8 mouse cellular contexts compared by ENCODE assay signal in the genomic region with DNA sequence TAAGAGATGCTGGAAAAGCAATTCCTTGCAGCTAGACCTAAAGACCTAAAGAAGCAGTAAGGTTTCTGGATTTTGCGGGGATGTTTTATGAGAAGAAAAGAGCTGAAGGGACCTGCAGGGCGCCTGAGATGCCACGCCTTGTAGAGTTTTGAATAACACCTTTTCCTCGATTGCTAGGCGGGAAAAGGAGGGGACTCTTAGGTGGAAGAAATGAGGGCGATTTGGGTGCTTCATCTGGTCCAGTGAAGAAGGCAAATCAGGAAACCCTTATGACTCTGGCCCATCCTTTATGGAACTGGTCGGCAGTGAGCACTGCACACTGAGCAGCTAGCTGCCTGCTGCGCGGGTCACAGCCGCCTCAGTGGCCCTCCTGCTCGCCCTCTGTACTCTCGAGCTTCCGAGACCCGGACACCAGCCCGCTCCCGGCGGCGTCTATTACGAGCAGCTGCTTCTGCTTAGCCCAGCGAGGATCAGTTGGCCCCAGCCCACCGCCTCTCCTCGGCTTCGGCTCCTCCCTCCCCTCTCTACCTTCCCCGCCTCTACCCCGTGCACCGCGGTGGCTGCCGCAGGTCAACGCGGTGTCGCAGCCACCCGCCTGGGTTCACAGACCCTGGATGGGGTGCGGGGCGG.
DNase-seq lines count a peak whose midpoint lies in the region; ATAC-seq and TF ChIP-seq lines count a peak whose summit lies in the region.

No protein-coding gene starts in this region.

- H3K4me1 ChIP-seq in ES-Bruce4 (ENCODE audit: control insufficient read depth, insufficient read depth, low read length) = peaks cover 2% of the 10 kb centered on the region
- peaks cover 45% of the 10 kb centered on the region for H3K4me1 ChIP-seq in embryonic facial prominence, embryonic 13.5 days
- peaks cover 22% of the 10 kb centered on the region for H3K4me1 ChIP-seq in hindbrain, embryonic 12.5 days
- 0 out of 2 replicates have a peak, but pooled peaks cover 6% of the 10 kb centered on the region for H3K4me1 ChIP-seq in liver, embryonic 12.5 days

- peak; percentile 56 for DNase-seq in gastrocnemius, adult 2 months
- DNase-seq in gastrocnemius, adult 8-10 months (ENCODE audit: low spot score in 2 of 2) = no peak
- no peak for DNase-seq in layer of hippocampus, adult 9-11 months

- ATAC-seq in embryonic facial prominence, embryonic 13.5 days (ENCODE audit: insufficient number of reproducible peaks, insufficient read depth, low FRiP score, low TSS enrichment, low read depth) = peak; percentile 89
- ATAC-seq in hindbrain, embryonic 12.5 days (ENCODE audit: low FRiP score) = peak; percentile 91
- peak; percentile 60 for ATAC-seq in liver, embryonic 12.5 days
- ATAC-seq in neutrophil, adult 5-6 weeks (ENCODE audit: extremely low read depth, insufficient number of reproducible peaks, low FRiP score, poor library complexity, severe bottlenecking) = peak; percentile 30; the same call in 1 of the 2 replicates

- H3K4me3 ChIP-seq in gastrocnemius, adult 2 months = peak overlapping the region; percentile 67
- H3K4me3 ChIP-seq in ES-Bruce4 (ENCODE audit: low read depth, low read length) = peak overlapping the region; percentile 47
- H3K4me3 ChIP-seq in embryonic facial prominence, embryonic 13.5 days = peak overlapping the region; percentile 52
- H3K4me3 ChIP-seq in hindbrain, embryonic 12.5 days = peak overlapping the region; percentile 45
- H3K4me3 ChIP-seq in liver, embryonic 12.5 days = peak overlapping the region; percentile 40

- no peak for TF ChIP-seq CTCF in gastrocnemius, adult 2 months (IDR thresholded peaks at IDR 0.05)
- TF ChIP-seq CTCF in ES-Bruce4 (IDR thresholded peaks at IDR 0.05; ENCODE audit: low read depth, low read length) = no peak

- H3K27me3 ChIP-seq in ES-Bruce4 (ENCODE audit: control insufficient read depth, insufficient read depth, low read length, poor library complexity, severe bottlenecking) = peaks cover 7% of the 10 kb centered on the region
- peaks cover 24% of the 10 kb centered on the region for H3K27me3 ChIP-seq in embryonic facial prominence, embryonic 13.5 days
- peaks cover 48% of the 10 kb centered on the region for H3K27me3 ChIP-seq in hindbrain, embryonic 12.5 days
- peaks cover 75% of the 10 kb centered on the region for H3K27me3 ChIP-seq in liver, embryonic 12.5 days (replicated peaks)

- H3K4me2 ChIP-seq in embryonic facial prominence, embryonic 13.5 days = peak overlapping the region; percentile 84
- peak overlapping the region; percentile 84 for H3K4me2 ChIP-seq in hindbrain, embryonic 12.5 days (replicated peaks)
- H3K4me2 ChIP-seq in liver, embryonic 12.5 days = peak overlapping the region; percentile 61

- H3K9me3 ChIP-seq in ES-Bruce4 (replicated peaks; ENCODE audit: control insufficient read depth, insufficient read depth, low read length, poor library complexity, severe bottlenecking) = no peaks in the 10 kb centered on the region
- no peaks in the 10 kb centered on the region for H3K9me3 ChIP-seq in embryonic facial prominence, embryonic 13.5 days
- H3K9me3 ChIP-seq in hindbrain, embryonic 12.5 days (replicated peaks) = no peaks in the 10 kb centered on the region
- H3K9me3 ChIP-seq in liver, embryonic 12.5 days (replicated peaks) = no peaks in the 10 kb centered on the region

- intact Hi-C loops in gastrocnemius, adult 2 months (cut with DNase I) = no loop called here

- H3K36me3 ChIP-seq in ES-Bruce4 (ENCODE audit: control insufficient read depth, insufficient read depth, low read length, poor library complexity, severe bottlenecking) = no peaks in the 10 kb centered on the region
- no peaks in the 10 kb centered on the region for H3K36me3 ChIP-seq in embryonic facial prominence, embryonic 13.5 days
- H3K36me3 ChIP-seq in hindbrain, embryonic 12.5 days = no peaks in the 10 kb centered on the region
- H3K36me3 ChIP-seq in liver, embryonic 12.5 days = no peaks in the 10 kb centered on the region

- H3K27ac ChIP-seq in gastrocnemius, adult 2 months = no peak overlapping the region
- H3K27ac ChIP-seq in ES-Bruce4 (ENCODE audit: insufficient read depth, low read length) = no peak overlapping the region
- peak overlapping the region; percentile 93 for H3K27ac ChIP-seq in embryonic facial prominence, embryonic 13.5 days
- H3K27ac ChIP-seq in hindbrain, embryonic 12.5 days = peak overlapping the region; percentile 19
- no peak overlapping the region for H3K27ac ChIP-seq in liver, embryonic 12.5 days

- 1% methylated on average over 34 of the region's 34 CpGs for WGBS in embryonic facial prominence, embryonic 13.5 days
- under 1% methylated on average over 34 of the region's 34 CpGs for WGBS in hindbrain, embryonic 12.5 days
- under 1% methylated on average over 33 of the region's 34 CpGs for WGBS in liver, embryonic 12.5 days (ENCODE audit: insufficient replicate concordance)

- peak overlapping the region; percentile 55 for H3K9ac ChIP-seq in ES-Bruce4 (ENCODE audit: low read depth, poor library complexity, severe bottlenecking)
- H3K9ac ChIP-seq in embryonic facial prominence, embryonic 13.5 days = peak overlapping the region; percentile 75
- peak overlapping the region; percentile 50 for H3K9ac ChIP-seq in hindbrain, embryonic 12.5 days
- H3K9ac ChIP-seq in liver, embryonic 12.5 days = no peak overlapping the region

- TF ChIP-seq EP300 in ES-Bruce4 (IDR thresholded peaks at IDR 0.05; ENCODE audit: insufficient read depth, low read depth, low read length) = no peak

- no peak for TF ChIP-seq POLR2A in ES-Bruce4 (IDR thresholded peaks at IDR 0.05; ENCODE audit: insufficient read depth, low read length)

Comparison
In these comparisons a context has a peak if more than half of its experiments do, and no peak if none do; other contexts are left out.
1. H3K27ac ChIP-seq: peak in embryonic facial prominence, embryonic 13.5 days (single experiment) and hindbrain, embryonic 12.5 days (single experiment); none in gastrocnemius, adult 2 months (single experiment), ES-Bruce4 (single experiment) and liver, embryonic 12.5 days (single experiment).
2. ATAC-seq: peak in every context shown above with its lines; median percentile 91 in hindbrain, embryonic 12.5 days; 89 in embryonic facial prominence, embryonic 13.5 days; 60 in liver, embryonic 12.5 days; 30 in neutrophil, adult 5-6 weeks.
3. Peak in every context shown above with its lines, with median percentiles within 50 percentile points of each other: H3K4me3 ChIP-seq and H3K4me2 ChIP-seq.